Mouse (Mus musculus): ENCODE data around the gene Ndufa10. TPM values are rescaled to one million over a fixed set of nuclear protein-coding genes. Genes with fewer than 3 reads are reported as not detected.

The Ndufa10 gene
- polyA plus RNA-seq, 1 experiment, result 4.0 TPM

DNA sequence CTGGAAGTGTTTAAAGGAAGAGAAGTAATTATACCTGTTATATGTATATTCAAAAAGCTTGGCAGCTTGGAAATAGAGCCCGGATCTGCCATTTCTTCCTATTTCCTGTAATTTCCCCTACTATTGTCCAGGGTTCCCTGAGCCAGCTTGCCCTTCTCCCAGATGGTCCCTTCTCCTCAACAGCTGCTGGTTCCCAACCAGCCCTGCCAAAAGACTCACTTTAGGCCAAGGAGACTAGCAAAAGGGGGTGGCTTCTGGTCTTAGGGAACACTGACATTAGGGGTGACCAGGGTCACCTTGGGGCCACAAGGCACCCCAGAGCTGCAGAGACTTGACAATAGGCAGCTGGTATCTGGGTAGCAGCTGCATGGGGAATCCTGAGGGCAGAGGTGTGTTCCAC, 38.7 kb downstream of the Ndufa10 start:
- Histone ChIP-seq H3K4me3 (replicated peaks) (no peak overlapping the region), H3K4me1 (ENCODE audit: control insufficient read depth) (peaks cover 13% of the 10 kb centered on the region), H3K27me3 (ENCODE audit: control insufficient read depth) (no peaks in the 10 kb centered on the region), H3K36me3 (ENCODE audit: control insufficient read depth) (peaks cover 24% of the 10 kb centered on the region), H3K9me3 (ENCODE audit: control insufficient read depth, low read length) (no peaks in the 10 kb centered on the region; the same call in 1 of the 2 replicates)
- no peak for TF ChIP-seq GATA1 (IDR thresholded peaks at IDR 0.05; ENCODE audit: low read length)
- no peak for TF ChIP-seq TAL1 (IDR thresholded peaks at IDR 0.05; ENCODE audit: low read length)

DNA sequence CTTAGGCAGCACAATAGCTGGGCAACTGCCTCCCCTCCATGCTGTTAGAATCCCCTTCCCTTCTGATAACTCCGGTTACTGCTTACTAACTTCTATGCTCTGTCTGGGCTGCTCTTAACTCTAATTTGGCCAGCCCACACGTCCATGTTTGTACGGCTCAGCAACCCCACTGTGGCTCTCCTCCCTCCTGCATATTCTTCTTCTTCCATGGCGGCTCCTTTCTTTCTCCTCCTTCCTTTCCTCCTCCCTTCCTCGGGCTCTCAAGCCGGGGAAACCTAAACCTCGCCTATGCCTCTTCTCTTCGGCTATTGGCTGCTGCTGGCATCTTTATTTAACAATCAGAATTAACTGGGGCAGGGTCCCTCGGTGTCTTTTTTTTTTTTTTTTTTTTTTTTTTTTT, 40.9 kb downstream of the Ndufa10 start:
- Histone ChIP-seq H3K9me3 (ENCODE audit: control insufficient read depth, low read length) (peaks cover 2% of the 10 kb centered on the region; the same call in 1 of the 2 replicates), H3K27me3 (ENCODE audit: control insufficient read depth) (no peaks in the 10 kb centered on the region), H3K4me3 (replicated peaks) (no peak overlapping the region), H3K36me3 (ENCODE audit: control insufficient read depth) (peaks cover 4% of the 10 kb centered on the region), H3K4me1 (ENCODE audit: control insufficient read depth) (no peaks in the 10 kb centered on the region)
- no peak for TF ChIP-seq TAL1 (IDR thresholded peaks at IDR 0.05; ENCODE audit: low read length)

DNA sequence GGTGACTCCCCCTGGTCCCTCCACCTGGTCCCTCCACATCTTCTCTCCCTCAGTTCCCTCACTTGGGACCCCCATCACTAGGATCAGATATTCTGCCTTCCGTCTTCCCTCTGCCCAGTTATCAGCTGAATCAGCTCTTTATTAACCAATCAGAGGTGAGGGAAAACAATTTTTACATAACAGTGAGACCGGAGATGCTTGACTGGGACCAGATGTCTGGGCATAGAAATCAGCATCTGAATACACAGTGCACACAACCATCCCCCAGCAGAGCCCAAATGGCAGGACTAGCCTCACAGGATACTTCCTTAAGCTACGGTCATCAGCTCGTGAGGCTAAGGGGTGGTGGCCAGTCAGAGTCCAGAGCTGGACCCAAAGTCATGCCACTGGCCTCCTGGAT, 41.6 kb downstream of the Ndufa10 start:
- TF ChIP-seq TAL1 (IDR thresholded peaks at IDR 0.05; ENCODE audit: low read length), result no peak
- no peak for TF ChIP-seq GATA1 (IDR thresholded peaks at IDR 0.05; ENCODE audit: low read length)
- no peaks in the 10 kb centered on the region for H3K4me1 ChIP-seq (ENCODE audit: control insufficient read depth)
- no peaks in the 10 kb centered on the region for H3K27me3 ChIP-seq (ENCODE audit: control insufficient read depth)
- H3K36me3 ChIP-seq (ENCODE audit: control insufficient read depth), result no peaks in the 10 kb centered on the region
- peaks cover 2% of the 10 kb centered on the region; the same call in 1 of the 2 replicates for H3K9me3 ChIP-seq (ENCODE audit: control insufficient read depth, low read length)
- H3K4me3 ChIP-seq (replicated peaks), result no peak overlapping the region

DNA sequence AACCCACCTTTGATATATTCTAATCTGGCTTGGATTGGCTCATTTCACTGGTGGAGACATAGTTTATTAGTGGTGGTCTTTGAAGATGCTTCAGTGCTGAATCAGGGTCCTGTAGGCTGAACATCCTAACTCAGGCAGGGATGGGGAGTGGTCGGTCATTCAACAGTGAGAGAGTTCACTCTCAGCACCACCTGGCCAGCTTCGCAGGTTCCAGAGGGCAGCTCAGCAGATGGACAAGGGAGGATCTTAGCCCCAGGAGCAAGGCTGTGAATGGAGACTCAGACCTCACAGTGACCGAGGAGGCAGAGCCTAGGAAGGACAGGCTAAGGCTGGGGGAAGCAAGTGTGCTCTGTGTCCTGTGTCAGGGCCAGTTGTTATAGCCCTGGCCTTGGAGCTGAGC, 42.2 kb downstream of the Ndufa10 start:
- H3K4me1 ChIP-seq (ENCODE audit: control insufficient read depth), result no peaks in the 10 kb centered on the region
- H3K4me3 ChIP-seq (replicated peaks), result no peak overlapping the region
- no peaks in the 10 kb centered on the region; the same call in 1 of the 2 replicates for H3K27me3 ChIP-seq (ENCODE audit: control insufficient read depth)
- no peaks in the 10 kb centered on the region for H3K36me3 ChIP-seq (ENCODE audit: control insufficient read depth)
- H3K9me3 ChIP-seq (ENCODE audit: control insufficient read depth, low read length), result peaks cover 6% of the 10 kb centered on the region; the same call in 1 of the 2 replicates
- TF ChIP-seq GATA1 (IDR thresholded peaks at IDR 0.05; ENCODE audit: low read length) (no peak), TAL1 (IDR thresholded peaks at IDR 0.05; ENCODE audit: low read length) (no peak)

DNA sequence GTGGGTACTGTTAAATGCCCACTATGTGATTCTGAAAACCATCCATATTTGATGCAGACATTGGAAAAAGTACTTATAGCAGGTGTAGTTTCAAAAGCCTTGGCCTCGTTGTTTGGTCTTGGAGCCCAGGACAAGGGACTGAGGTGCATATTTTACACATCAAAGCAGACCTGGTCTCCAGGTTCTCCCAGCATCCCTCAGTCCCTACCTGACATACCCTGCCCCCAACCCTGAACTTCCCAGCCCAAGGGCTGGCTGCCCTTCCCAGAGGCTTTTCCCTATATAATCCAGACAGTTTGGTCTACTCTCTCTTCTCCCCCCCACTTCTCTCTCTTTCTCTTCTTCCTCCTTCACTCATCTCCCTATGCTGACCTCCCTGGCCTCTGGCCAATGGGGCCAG, 42.7 kb downstream of the Ndufa10 start:
- Histone ChIP-seq H3K4me1 (ENCODE audit: control insufficient read depth) (no peaks in the 10 kb centered on the region), H3K36me3 (ENCODE audit: control insufficient read depth) (no peaks in the 10 kb centered on the region), H3K4me3 (replicated peaks) (no peak overlapping the region), H3K27me3 (ENCODE audit: control insufficient read depth) (no peaks in the 10 kb centered on the region; the same call in 1 of the 2 replicates), H3K9me3 (ENCODE audit: control insufficient read depth, low read length) (peaks cover 6% of the 10 kb centered on the region; the same call in 1 of the 2 replicates)
- TF ChIP-seq TAL1 (IDR thresholded peaks at IDR 0.05; ENCODE audit: low read length), result no peak
- TF ChIP-seq GATA1 (IDR thresholded peaks at IDR 0.05; ENCODE audit: low read length), result no peak

DNA sequence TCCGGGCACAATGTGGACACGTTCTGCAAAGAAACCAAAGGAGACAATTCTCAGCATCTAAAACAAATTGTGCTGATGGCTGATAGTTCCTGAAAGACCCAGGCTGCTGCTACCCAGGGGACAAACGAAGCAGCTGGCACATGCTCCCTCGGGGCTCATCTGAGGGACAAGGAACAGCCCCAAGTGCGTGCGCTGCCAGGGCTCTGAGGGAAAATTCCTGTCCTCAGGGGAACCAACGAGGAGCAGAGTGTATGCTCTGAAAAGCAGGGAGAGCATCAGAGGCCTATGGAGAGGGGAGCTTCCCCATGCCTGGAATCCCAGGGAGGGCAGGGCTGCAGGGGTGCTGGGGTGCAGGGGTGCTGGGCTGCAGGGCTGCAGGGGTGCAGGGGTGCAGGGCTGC, 48.9 kb downstream of the Ndufa10 start:
- no peaks in the 10 kb centered on the region; the same call in 1 of the 2 replicates for H3K27me3 ChIP-seq (ENCODE audit: control insufficient read depth)
- H3K9me3 ChIP-seq (ENCODE audit: control insufficient read depth, low read length), result peaks cover 4% of the 10 kb centered on the region; the same call in 1 of the 2 replicates
- no peaks in the 10 kb centered on the region for H3K4me1 ChIP-seq (ENCODE audit: control insufficient read depth)
- H3K36me3 ChIP-seq (ENCODE audit: control insufficient read depth), result no peaks in the 10 kb centered on the region
- H3K4me3 ChIP-seq (replicated peaks), result no peak overlapping the region
- TF ChIP-seq TAL1 (IDR thresholded peaks at IDR 0.05; ENCODE audit: low read length), result no peak
- no peak for TF ChIP-seq GATA1 (IDR thresholded peaks at IDR 0.05; ENCODE audit: low read length)

DNA sequence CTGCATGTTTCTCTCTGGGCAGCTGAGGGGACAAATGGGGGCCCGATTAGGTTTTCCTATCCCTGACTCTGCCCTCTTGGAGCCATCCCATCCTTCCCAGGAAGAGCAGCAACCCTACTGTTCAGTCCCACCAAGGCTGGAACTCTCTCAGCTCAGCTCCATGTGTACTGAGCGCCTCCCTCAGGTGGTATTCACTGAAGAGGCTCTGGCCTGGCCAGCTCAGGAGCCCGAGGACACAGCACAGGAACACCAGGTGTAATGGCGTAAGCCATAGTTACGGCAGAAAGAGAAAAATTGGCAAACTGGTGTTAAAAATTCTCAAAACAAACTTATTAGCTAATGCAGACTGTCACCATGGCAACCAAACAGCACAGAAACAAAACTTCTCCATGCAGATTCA, 68.5 kb downstream of the Ndufa10 start:
- H3K4me3 ChIP-seq (replicated peaks), result no peak overlapping the region
- H3K27me3 ChIP-seq (ENCODE audit: control insufficient read depth), result no peaks in the 10 kb centered on the region
- H3K4me1 ChIP-seq (ENCODE audit: control insufficient read depth), result no peaks in the 10 kb centered on the region
- TF ChIP-seq TAL1 (IDR thresholded peaks at IDR 0.05; ENCODE audit: low read length), result no peak
- TF ChIP-seq GATA1 (IDR thresholded peaks at IDR 0.05; ENCODE audit: low read length), result no peak
- H3K9me3 ChIP-seq (ENCODE audit: control insufficient read depth, low read length), result no peaks in the 10 kb centered on the region
- H3K36me3 ChIP-seq (ENCODE audit: control insufficient read depth), result no peaks in the 10 kb centered on the region

DNA sequence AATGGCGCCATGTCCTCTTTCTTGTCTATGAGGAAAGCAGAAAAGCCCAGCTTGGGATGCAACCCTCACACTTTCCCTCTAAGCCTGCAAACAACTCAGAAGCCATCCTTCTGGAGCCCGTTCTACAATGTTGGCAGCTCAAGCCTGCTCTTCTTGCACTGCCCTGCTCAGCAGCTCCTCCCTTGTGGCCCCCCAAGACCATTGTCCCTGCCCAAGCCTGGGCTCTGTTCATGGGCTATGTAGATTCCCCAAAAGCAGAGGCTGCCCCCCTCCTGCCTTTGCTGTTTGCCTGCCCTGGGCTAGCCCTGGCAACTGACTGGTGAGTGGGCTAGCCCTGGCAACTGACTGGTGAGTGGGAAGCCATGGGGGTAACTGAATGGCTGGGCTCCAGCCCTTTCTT, 73.1 kb downstream of the Ndufa10 start:
- Histone ChIP-seq H3K4me1 (ENCODE audit: control insufficient read depth) (no peaks in the 10 kb centered on the region), H3K36me3 (ENCODE audit: control insufficient read depth) (no peaks in the 10 kb centered on the region), H3K27me3 (ENCODE audit: control insufficient read depth) (no peaks in the 10 kb centered on the region), H3K4me3 (replicated peaks) (no peak overlapping the region), H3K9me3 (ENCODE audit: control insufficient read depth, low read length) (no peaks in the 10 kb centered on the region)
- no peak for TF ChIP-seq TAL1 (IDR thresholded peaks at IDR 0.05; ENCODE audit: low read length)
- TF ChIP-seq GATA1 (IDR thresholded peaks at IDR 0.05; ENCODE audit: low read length), result no peak

DNA sequence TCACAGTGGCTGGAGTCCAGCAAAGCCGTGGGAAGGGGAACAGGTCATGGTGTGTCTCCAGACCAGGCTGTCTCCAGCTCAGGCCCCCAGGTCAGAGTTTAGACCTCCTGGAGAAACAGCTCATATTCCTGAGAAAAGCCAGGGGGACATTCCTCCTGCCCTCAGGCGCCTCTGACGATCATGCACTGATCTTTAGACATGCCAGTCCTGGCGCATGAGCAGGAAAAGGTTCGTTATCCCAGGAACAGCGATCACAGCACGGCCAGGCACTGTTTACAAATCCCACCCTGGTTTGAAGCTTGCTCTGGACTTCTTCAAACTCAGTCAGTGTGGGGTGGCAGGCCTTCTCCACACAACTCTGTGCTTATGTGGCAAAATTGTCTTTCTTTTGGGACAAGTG, 75.1 kb downstream of the Ndufa10 start:
- Histone ChIP-seq H3K36me3 (ENCODE audit: control insufficient read depth) (no peaks in the 10 kb centered on the region), H3K4me1 (ENCODE audit: control insufficient read depth) (no peaks in the 10 kb centered on the region), H3K4me3 (replicated peaks) (no peak overlapping the region), H3K9me3 (ENCODE audit: control insufficient read depth, low read length) (no peaks in the 10 kb centered on the region), H3K27me3 (ENCODE audit: control insufficient read depth) (no peaks in the 10 kb centered on the region)
- no peak for TF ChIP-seq TAL1 (IDR thresholded peaks at IDR 0.05; ENCODE audit: low read length)
- no peak for TF ChIP-seq GATA1 (IDR thresholded peaks at IDR 0.05; ENCODE audit: low read length)

DNA sequence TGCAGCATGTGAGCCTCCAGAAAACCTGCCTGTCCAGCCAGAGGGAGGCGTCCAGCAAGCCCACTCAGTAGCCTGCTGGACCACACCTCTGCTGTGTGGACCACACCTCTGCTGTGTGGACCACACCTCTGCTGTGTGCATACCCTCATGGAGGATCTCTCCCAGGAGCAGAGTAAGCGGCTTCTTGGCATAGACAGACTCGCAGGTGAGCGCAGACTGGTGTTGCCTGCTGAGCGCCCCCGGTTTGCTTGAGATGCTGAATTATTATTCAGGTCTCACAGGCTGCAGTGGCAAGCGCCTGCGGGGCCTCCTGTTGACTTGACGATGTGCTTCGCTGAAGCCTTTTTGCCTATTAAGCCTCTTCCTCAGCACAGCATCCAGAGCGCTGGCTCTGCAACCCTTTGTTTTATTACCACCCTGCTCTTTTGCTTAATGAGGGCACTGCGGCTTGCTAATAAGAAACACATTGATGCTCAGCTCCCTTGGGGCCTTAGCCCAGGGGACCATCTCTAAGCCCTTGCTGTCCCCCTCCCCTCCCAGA, 76.1 kb downstream of the Ndufa10 start:
- H3K4me1 ChIP-seq (ENCODE audit: control insufficient read depth), result no peaks in the 10 kb centered on the region
- no peaks in the 10 kb centered on the region for H3K27me3 ChIP-seq (ENCODE audit: control insufficient read depth)
- no peak overlapping the region for H3K4me3 ChIP-seq (replicated peaks)
- H3K36me3 ChIP-seq (ENCODE audit: control insufficient read depth), result no peaks in the 10 kb centered on the region
- TF ChIP-seq TAL1 (IDR thresholded peaks at IDR 0.05; ENCODE audit: low read length), result no peak
- TF ChIP-seq GATA1 (IDR thresholded peaks at IDR 0.05; ENCODE audit: low read length), result no peak
- H3K9me3 ChIP-seq (ENCODE audit: control insufficient read depth, low read length), result no peaks in the 10 kb centered on the region

Measured in erythroblast, embryonic 14.5 days (primary cell).